Comparison of ENCODE assay signal across 7 mouse cellular contexts in the genomic region with DNA sequence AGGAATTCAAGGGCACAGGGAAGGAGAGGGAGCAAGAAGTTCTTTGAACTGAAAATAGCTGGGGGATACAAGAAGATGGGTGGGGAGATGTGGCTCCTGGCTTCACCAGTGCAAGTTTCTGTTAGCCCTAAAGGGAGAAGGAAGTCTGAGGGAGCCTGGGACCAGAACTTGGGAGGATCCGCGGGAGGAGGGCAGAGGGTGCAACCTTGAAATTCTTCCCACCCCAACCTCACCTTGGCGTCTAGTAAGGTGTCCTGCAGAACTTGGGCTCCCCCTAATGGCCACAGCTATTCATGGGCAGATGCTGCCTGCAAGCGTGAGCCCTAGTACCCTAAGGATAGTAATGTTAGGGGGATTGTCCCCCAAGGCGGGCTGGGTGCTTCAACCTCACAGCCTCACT. TPM values are rescaled to one million over a fixed set of nuclear protein-coding genes. Genes with fewer than 3 reads are reported as not detected.
DNase-seq lines count a peak whose midpoint lies in the region; ATAC-seq and TF ChIP-seq lines count a peak whose summit lies in the region.

No protein-coding gene starts in this region.

- 2% methylated on average over 5 of the region's 5 CpGs for WGBS in midbrain, embryonic 12.5 days

- H3K4me3 ChIP-seq in cortical plate, adult 2 months (ENCODE audit: insufficient read depth, low read length): no peak overlapping the region
- no peak overlapping the region for H3K4me3 ChIP-seq in midbrain, embryonic 12.5 days

- intact Hi-C loops in gastrocnemius, postnatal 14 days (cut with DNase I; ENCODE audit: low total_unique reads): loop anchor here (2.0 kb wide), 1 partner anchor 118 kb away; no protein-coding TSS in a partner anchor
- intact Hi-C loops in left cerebral cortex, postnatal 4 days (cut with DNase I): loop anchor here (5.0 kb wide), 1 partner anchor 48 kb away; a partner anchor contains a TSS

- no peak for ATAC-seq in midbrain, embryonic 12.5 days (ENCODE audit: low FRiP score, low read depth)

- TF ChIP-seq CTCF in cortical plate, adult 2 months (IDR thresholded peaks at IDR 0.05; ENCODE audit: extremely low read depth, insufficient read depth, low read length): peak; percentile 90

- H3K27me3 ChIP-seq in midbrain, embryonic 12.5 days: 0 out of 2 replicates have a peak, but pooled peaks cover 7% of the 10 kb centered on the region

- H3K9ac ChIP-seq in midbrain, embryonic 12.5 days (replicated peaks): no peak overlapping the region

- H3K4me1 ChIP-seq in cortical plate, adult 2 months (ENCODE audit: control insufficient read depth, insufficient read depth, low read length): peaks cover 4% of the 10 kb centered on the region
- peaks cover 39% of the 10 kb centered on the region for H3K4me1 ChIP-seq in midbrain, embryonic 12.5 days

- no peaks in the 10 kb centered on the region for H3K9me3 ChIP-seq in midbrain, embryonic 12.5 days

- peak overlapping the region; percentile 20; the same call in 1 of the 2 replicates for H3K27ac ChIP-seq in cortical plate, adult 2 months (ENCODE audit: insufficient read depth, low read length)
- H3K27ac ChIP-seq in midbrain, embryonic 12.5 days (replicated peaks): peak overlapping the region; percentile 98; the same call in 1 of the 2 replicates

- no peaks in the 10 kb centered on the region for H3K36me3 ChIP-seq in midbrain, embryonic 12.5 days

- H3K4me2 ChIP-seq in midbrain, embryonic 12.5 days (replicated peaks): no peak overlapping the region

- peak; percentile 68; the same call in 1 of the 2 replicates for TF ChIP-seq POLR2A in cortical plate, adult 2 months (IDR thresholded peaks at IDR 0.05; ENCODE audit: extremely low read depth, insufficient read depth, low read length)

- DNase-seq in adrenal gland, adult 18-20 months (ENCODE audit: low spot score in 2 of 2): peak; percentile 80 to 85
- peak; percentile 86 for DNase-seq in gastrocnemius, postnatal 14 days
- peak; percentile 94 for DNase-seq in induced T-regulatory cell, adult 2 months (ENCODE audit: low read depth)
- DNase-seq in left cerebral cortex, postnatal 4 days: peak; percentile 86
- peak; percentile 69 to 83 for DNase-seq in spleen, adult 18-20 months

RNA-seq across cellular contexts. Expression of a gene that starts 2.9 kb away (rescaled TPM):
- 10 to 100 TPM; 78.4 to 80.2 TPM for total RNA-seq in adrenal gland, adult 18-20 months (2021)
- 60.7 and 63.3 TPM in 2 replicates for polyA plus RNA-seq in cortical plate, adult 2 months (2012; rRNA removed)
- total RNA-seq in gastrocnemius, postnatal 14 days (2021): 10 to 100 TPM; 30.8 to 35.8 TPM
- 100 to 1,000 TPM; 174 to 180 TPM for total RNA-seq in left cerebral cortex, postnatal 4 days (2021)
- 15.6 and 18.0 TPM in 2 replicates for polyA plus RNA-seq in midbrain, embryonic 12.5 days (2016; fragmentation: Nextera tagmentation; extraction: Ambion mirVana)

RNA-seq across cellular contexts. Expression of a gene that starts 3.4 kb away (rescaled TPM):
- not detected for total RNA-seq in adrenal gland, adult 18-20 months (2021)
- polyA plus RNA-seq in cortical plate, adult 2 months (2012; rRNA removed): not detected in 2 replicates
- not detected for total RNA-seq in gastrocnemius, postnatal 14 days (2021)
- not detected for total RNA-seq in left cerebral cortex, postnatal 4 days (2021)
- not detected in 2 replicates for polyA plus RNA-seq in midbrain, embryonic 12.5 days (2016; fragmentation: Nextera tagmentation; extraction: Ambion mirVana)

RNA-seq across cellular contexts. Expression of a gene that starts 10.2 kb away (rescaled TPM):
- 10 to 100 TPM; 19.8 to 37.7 TPM for total RNA-seq in adrenal gland, adult 18-20 months (2021)
- 741 and 755 TPM in 2 replicates for polyA plus RNA-seq in cortical plate, adult 2 months (2012; rRNA removed)
- 1 to 10 TPM; 1.9 to 2.3 TPM for total RNA-seq in gastrocnemius, postnatal 14 days (2021)
- 100 to 1,000 TPM; 190 to 217 TPM for total RNA-seq in left cerebral cortex, postnatal 4 days (2021)
- polyA plus RNA-seq in midbrain, embryonic 12.5 days (2016; fragmentation: Nextera tagmentation; extraction: Ambion mirVana): 9.0 and 9.4 TPM in 2 replicates

RNA-seq across cellular contexts. Expression of a gene that starts 18.1 kb away (rescaled TPM):
- total RNA-seq in adrenal gland, adult 18-20 months (2021): 100 to 1,000 TPM; 341 to 388 TPM
- polyA plus RNA-seq in cortical plate, adult 2 months (2012; rRNA removed): 340 and 352 TPM in 2 replicates
- 100 to 1,000 TPM; 207 to 228 TPM for total RNA-seq in gastrocnemius, postnatal 14 days (2021)
- total RNA-seq in left cerebral cortex, postnatal 4 days (2021): 100 to 1,000 TPM; 334 to 350 TPM
- polyA plus RNA-seq in midbrain, embryonic 12.5 days (2016; fragmentation: Nextera tagmentation; extraction: Ambion mirVana): 523 and 554 TPM in 2 replicates

RNA-seq across cellular contexts. Expression of a gene that starts 20.3 kb away (rescaled TPM):
- total RNA-seq in adrenal gland, adult 18-20 months (2021): under 1 TPM in 1 of 2 experiments, not detected in 1; 0.90 TPM
- 2.4 and 5.0 TPM in 2 replicates for polyA plus RNA-seq in cortical plate, adult 2 months (2012; rRNA removed)
- not detected for total RNA-seq in gastrocnemius, postnatal 14 days (2021)
- total RNA-seq in left cerebral cortex, postnatal 4 days (2021): 1 to 10 TPM; 2.1 to 4.3 TPM
- polyA plus RNA-seq in midbrain, embryonic 12.5 days (2016; fragmentation: Nextera tagmentation; extraction: Ambion mirVana): 2.3 and 4.6 TPM in 2 replicates

Comparison
In these comparisons a context has a peak if more than half of its experiments do, and no peak if none do; other contexts are left out.
1. RNA of a gene that starts 10.2 kb away (total RNA-seq): 190 to 217 TPM in left cerebral cortex, postnatal 4 days and 19.8 to 37.7 TPM in adrenal gland, adult 18-20 months; 1.9 to 2.3 TPM in gastrocnemius, postnatal 14 days; every median in the first group is over 4 times any median in the second.
2. Peak in every context shown above with its lines, with median percentiles within 50 percentile points of each other: DNase-seq.